Comparison of ENCODE assay signal across 8 mouse cellular contexts in genomic region chr4:34616146-34616545, GRCm38 (mm10). TPM values are rescaled to one million over a fixed set of nuclear protein-coding genes. Genes with fewer than 3 reads are reported as not detected.
DNase-seq lines count a peak whose midpoint lies in the region; ATAC-seq and TF ChIP-seq lines count a peak whose summit lies in the region.

No protein-coding gene starts in this region.

- H3K36me3 ChIP-seq in kidney, postnatal 0 days (ENCODE audit: insufficient read depth, low read length) = no peaks in the 10 kb centered on the region
- H3K36me3 ChIP-seq in neural tube, embryonic 14.5 days (ENCODE audit: control insufficient read depth, insufficient read depth, low read length) = no peaks in the 10 kb centered on the region

- H3K4me1 ChIP-seq in embryonic fibroblast, embryonic 13.5 days (ENCODE audit: control insufficient read depth, insufficient read depth, low read length) = peaks cover 2% of the 10 kb centered on the region; the same call in 1 of the 2 replicates
- H3K4me1 ChIP-seq in kidney, postnatal 0 days (replicated peaks; ENCODE audit: insufficient read depth, low read length) = peaks cover 13% of the 10 kb centered on the region
- H3K4me1 ChIP-seq in neural tube, embryonic 14.5 days (ENCODE audit: control insufficient read depth, insufficient read depth, low read length) = peaks cover 21% of the 10 kb centered on the region

- H3K4me2 ChIP-seq in kidney, postnatal 0 days (ENCODE audit: low read length) = peak overlapping the region; percentile 90
- peak overlapping the region; percentile 94 for H3K4me2 ChIP-seq in neural tube, embryonic 14.5 days (ENCODE audit: low read depth, low read length)

- peak overlapping the region; percentile 98 for H3K4me3 ChIP-seq in layer of hippocampus, adult 2 months
- H3K4me3 ChIP-seq in embryonic fibroblast, embryonic 13.5 days (ENCODE audit: insufficient read depth, low read length) = peak overlapping the region; percentile 90
- H3K4me3 ChIP-seq in kidney, postnatal 0 days (replicated peaks; ENCODE audit: low read depth, low read length) = peak overlapping the region; percentile 83
- H3K4me3 ChIP-seq in neural tube, embryonic 14.5 days (ENCODE audit: low read depth, low read length) = peak overlapping the region; percentile 86

- no peak for ATAC-seq in kidney, postnatal 0 days (replicated peaks; ENCODE audit: low FRiP score, low read depth)
- no peak for ATAC-seq in neural tube, embryonic 14.5 days (ENCODE audit: low read depth)
- ATAC-seq in monocyte, adult 5-6 weeks (replicated peaks; ENCODE audit: insufficient number of reproducible peaks, low FRiP score, low TSS enrichment, poor library complexity, severe bottlenecking) = no peak

- TF ChIP-seq CTCF in layer of hippocampus, adult 2 months (conservative IDR thresholded peaks at IDR 0.05) = no peak
- no peak for TF ChIP-seq CTCF in embryonic fibroblast, embryonic 13.5 days (IDR thresholded peaks at IDR 0.05; ENCODE audit: borderline replicate concordance, insufficient read depth, low read length)
- TF ChIP-seq CTCF in kidney, postnatal 0 days (IDR thresholded peaks at IDR 0.05; ENCODE audit: low read depth) = no peak

- 41% methylated on average over 8 of the region's 8 CpGs for WGBS in kidney, postnatal 0 days
- 38% methylated on average over 8 of the region's 8 CpGs for whole genome bisulfite sequencing in neural tube, embryonic 14.5 days

- no peak for TF ChIP-seq POLR2A in embryonic fibroblast, embryonic 13.5 days (IDR thresholded peaks at IDR 0.05; ENCODE audit: low read depth, low read length)

- no peak overlapping the region for H3K27ac ChIP-seq in layer of hippocampus, adult 2 months
- no peak overlapping the region for H3K27ac ChIP-seq in embryonic fibroblast, embryonic 13.5 days (ENCODE audit: insufficient read depth, low read length)
- peak overlapping the region; percentile 89; the same call in 1 of the 2 replicates for H3K27ac ChIP-seq in kidney, postnatal 0 days
- H3K27ac ChIP-seq in neural tube, embryonic 14.5 days (ENCODE audit: low read depth, low read length) = no peak overlapping the region

- H3K9ac ChIP-seq in kidney, postnatal 0 days (ENCODE audit: low read depth, low read length) = peak overlapping the region; percentile 77
- peak overlapping the region; percentile 78; the same call in 1 of the 2 replicates for H3K9ac ChIP-seq in neural tube, embryonic 14.5 days (replicated peaks; ENCODE audit: low read depth, low read length)

- no peaks in the 10 kb centered on the region for H3K27me3 ChIP-seq in kidney, postnatal 0 days (ENCODE audit: insufficient read depth, low read length)
- no peaks in the 10 kb centered on the region for H3K27me3 ChIP-seq in neural tube, embryonic 14.5 days (ENCODE audit: control insufficient read depth, insufficient read depth, low read length)

- DNase-seq in layer of hippocampus, adult 2 months (ENCODE audit: low spot score in 2 of 2) = no peak
- DNase-seq in layer of hippocampus, postnatal 25 days (ENCODE audit: extremely low spot score in 1 of 2, low spot score in 1 of 2) = no peak
- DNase-seq in kidney, postnatal 0 days (ENCODE audit: low spot score) = peak; percentile 7
- DNase-seq in layer of hippocampus, adult 8-10 months (ENCODE audit: low spot score in 2 of 2) = no peak
- no peak for DNase-seq in left cerebral cortex, adult 8-10 months (ENCODE audit: low spot score in 2 of 2)

- no peaks in the 10 kb centered on the region for H3K9me3 ChIP-seq in kidney, postnatal 0 days (replicated peaks; ENCODE audit: low read length)
- H3K9me3 ChIP-seq in neural tube, embryonic 14.5 days (ENCODE audit: control insufficient read depth, low read length) = no peaks in the 10 kb centered on the region

RNA-seq across cellular contexts. Expression of gene Rars2, which starts 1.4 kb away (rescaled TPM):
- total RNA-seq in layer of hippocampus, adult 2 months (2021) = 10 to 100 TPM; 24.2 to 28.5 TPM
- total RNA-seq in layer of hippocampus, postnatal 25 days (2021) = 10 to 100 TPM; 22.6 to 33.8 TPM
- polyA plus RNA-seq in embryonic fibroblast, embryonic 13.5 days (2011; ENCODE audit: insufficient read length, low read depth, missing spikeins) = 26.9 and 34.3 TPM in 2 replicates
- 59.6 and 67.4 TPM in 2 replicates for polyA plus RNA-seq in kidney, postnatal 0 days (2015; fragmentation: Nextera tagmentation; extraction: Ambion mirVana)
- 54.8 and 59.4 TPM in 2 replicates for polyA plus RNA-seq in neural tube, embryonic 14.5 days (2014; fragmentation: Nextera tagmentation; extraction: Ambion mirVana)
- total RNA-seq in monocyte, adult 5-6 weeks (2017) = 18.7 to 26.0 TPM (median 24.8 TPM) in 3 replicates
- 10 to 100 TPM; 22.2 to 35.8 (median 28.1) TPM for total RNA-seq in layer of hippocampus, adult 8-10 months (2022)
- total RNA-seq in left cerebral cortex, adult 8-10 months (2022) = 10 to 100 TPM; 31.8 to 37.2 (median 35.3) TPM

RNA-seq across cellular contexts. Expression of gene Orc3, which starts 1.4 kb away (rescaled TPM):
- total RNA-seq in layer of hippocampus, adult 2 months (2021) = 10 to 100 TPM; 59.1 to 64.4 TPM
- total RNA-seq in layer of hippocampus, postnatal 25 days (2021) = 10 to 100 TPM; 44.9 to 60.9 TPM
- 72.4 and 76.4 TPM in 2 replicates for polyA plus RNA-seq in embryonic fibroblast, embryonic 13.5 days (2011; ENCODE audit: insufficient read length, low read depth, missing spikeins)
- polyA plus RNA-seq in kidney, postnatal 0 days (2015; fragmentation: Nextera tagmentation; extraction: Ambion mirVana) = 64.1 and 67.0 TPM in 2 replicates
- polyA plus RNA-seq in neural tube, embryonic 14.5 days (2014; fragmentation: Nextera tagmentation; extraction: Ambion mirVana) = 101 and 102 TPM in 2 replicates
- total RNA-seq in monocyte, adult 5-6 weeks (2017) = 59.8 to 81.4 TPM (median 60.7 TPM) in 3 replicates
- 10 to 100 TPM; 53.1 to 61.6 (median 58.3) TPM for total RNA-seq in layer of hippocampus, adult 8-10 months (2022)
- total RNA-seq in left cerebral cortex, adult 8-10 months (2022) = 10 to 100 TPM; 50.4 to 54.8 (median 53.0) TPM
